Mouse (Mus musculus) urinary bladder, postnatal 10 days (tissue): ENCODE measurements around the gene Klhl35.
"Not testable (repeated sequence)": the region's sequence is repeated elsewhere in the genome, so short reads cannot be mapped to it uniquely, and the experiment has no call there.

Experiments
- DNase-seq: peaks from one replicate; pipeline ENCODE4 v3.0.0; 2022; ENCODE audit warnings: low spot score

Klhl35 gene

DNA sequence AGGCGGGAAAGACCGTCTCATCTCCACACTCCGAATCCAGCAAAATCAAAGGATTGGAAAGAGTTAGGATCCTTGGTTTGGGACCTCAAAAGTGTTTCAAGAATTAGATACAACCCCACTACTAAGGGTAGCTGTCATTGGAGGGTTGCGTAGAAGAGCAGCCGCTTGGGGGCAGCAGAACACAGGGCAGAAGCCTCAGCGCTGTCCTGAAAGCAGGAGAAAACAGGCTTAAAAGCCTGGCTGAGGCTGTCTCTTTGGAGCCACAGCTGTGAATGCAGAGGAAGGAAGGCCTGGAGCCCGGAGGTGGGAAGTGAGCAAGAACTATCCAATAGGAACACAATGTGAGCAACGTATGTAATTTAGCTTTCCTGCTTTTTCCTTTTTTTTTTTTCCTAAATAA, 34.4 kb downstream of the Klhl35 start:
- peak; percentile 41 for DNase-seq

DNA sequence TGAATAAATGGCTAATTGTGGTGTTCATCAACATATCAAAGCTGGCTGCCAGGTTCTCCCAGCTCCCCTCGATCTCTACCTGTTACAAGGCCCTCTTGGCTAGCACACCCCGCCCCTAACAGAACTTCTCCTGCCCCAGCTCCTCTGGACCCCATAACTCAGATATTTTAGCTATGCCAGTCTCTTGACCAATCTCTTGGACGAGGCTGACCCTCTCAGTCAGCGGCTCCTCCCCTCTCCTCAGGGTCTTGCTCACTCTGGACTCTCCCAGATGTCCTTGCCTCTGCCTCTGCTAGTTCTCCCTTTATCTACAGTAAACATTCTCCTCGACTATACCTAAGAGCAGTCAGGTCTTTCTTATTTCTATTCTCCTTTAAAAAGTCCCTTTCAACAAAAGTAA, 34.9 kb downstream of the Klhl35 start:
- DNase-seq: no peak

DNA sequence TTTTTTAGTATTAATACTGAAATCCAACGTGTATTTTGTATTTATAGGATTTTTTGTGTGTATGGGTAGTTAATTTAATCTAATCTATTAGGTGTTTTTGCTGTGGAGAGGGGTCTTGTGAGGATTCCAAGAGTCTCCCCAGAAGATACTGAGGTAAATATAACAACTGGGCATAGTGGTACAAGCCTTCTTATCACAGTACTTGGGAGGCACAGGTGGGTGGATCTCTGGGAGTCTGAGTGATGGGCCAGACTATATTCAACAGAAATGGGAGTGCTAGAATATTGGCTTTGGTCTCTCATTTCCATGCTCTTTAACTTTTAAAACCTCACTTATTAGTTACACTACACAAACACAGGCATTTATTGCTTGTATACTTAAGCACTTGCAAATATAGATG, 35.3 kb downstream of the Klhl35 start:
- DNase-seq: no peak

DNA sequence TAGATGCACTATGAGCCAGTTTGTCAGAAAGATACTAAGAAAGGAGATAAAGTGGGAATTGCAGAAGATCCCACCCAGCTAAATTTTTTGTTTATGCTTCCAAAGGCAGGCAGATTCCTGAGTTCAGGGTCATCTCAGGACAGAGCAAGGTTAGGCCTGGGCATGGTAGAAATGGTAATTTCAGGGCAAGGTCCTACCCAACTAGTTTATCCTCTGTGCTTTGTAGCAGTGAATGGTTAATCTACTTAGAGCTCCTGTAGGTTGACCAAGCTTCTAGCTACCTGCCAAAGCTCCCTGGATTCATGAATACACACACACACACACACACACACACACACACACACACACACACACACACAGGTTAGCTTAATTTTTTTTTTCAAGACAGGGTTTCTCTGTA, 38.8 kb downstream of the Klhl35 start:
- DNase-seq: no peak

DNA sequence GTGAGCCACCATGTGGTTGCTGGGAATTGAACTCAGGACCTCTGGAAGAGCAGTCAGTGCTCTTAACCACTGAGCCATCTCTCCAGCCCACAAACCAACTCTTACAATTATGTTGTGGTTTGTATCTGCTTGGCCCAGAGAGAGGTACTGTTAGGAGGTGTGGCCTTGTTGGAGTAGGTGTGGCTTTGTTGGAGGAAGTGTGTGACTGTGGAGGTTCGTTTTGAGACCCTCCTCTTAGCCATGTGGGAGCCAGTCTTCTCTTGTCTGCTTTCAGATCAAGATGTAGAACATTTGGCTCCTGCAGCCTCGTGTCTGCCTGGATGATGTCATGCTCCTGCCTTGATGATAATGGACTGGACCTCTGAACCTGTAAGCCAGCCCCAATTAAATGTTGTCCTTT, 42.4 kb downstream of the Klhl35 start:
- not testable (repeated sequence) for DNase-seq

DNA sequence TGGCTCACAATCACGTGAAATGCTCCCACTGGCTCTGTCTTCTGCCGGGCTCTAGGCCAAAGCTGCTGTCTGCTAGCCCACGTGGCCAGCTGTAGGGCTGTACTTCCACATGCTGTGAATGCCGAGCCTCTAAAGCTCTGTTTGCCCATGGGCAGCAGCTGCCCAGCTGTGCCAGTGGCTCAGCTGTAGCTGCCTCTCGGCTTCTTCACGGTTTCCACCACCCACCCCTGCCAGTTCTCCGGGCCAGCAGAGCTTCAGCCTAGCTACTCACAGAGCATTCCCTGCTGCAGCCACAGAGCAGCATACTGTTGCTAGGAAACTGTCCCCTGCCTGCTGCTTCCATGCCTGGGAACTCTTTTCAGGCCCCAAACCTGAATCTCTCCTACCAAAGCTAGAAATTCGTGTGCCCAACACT, 44.3 kb downstream of the Klhl35 start:
- DNase-seq: no peak

DNA sequence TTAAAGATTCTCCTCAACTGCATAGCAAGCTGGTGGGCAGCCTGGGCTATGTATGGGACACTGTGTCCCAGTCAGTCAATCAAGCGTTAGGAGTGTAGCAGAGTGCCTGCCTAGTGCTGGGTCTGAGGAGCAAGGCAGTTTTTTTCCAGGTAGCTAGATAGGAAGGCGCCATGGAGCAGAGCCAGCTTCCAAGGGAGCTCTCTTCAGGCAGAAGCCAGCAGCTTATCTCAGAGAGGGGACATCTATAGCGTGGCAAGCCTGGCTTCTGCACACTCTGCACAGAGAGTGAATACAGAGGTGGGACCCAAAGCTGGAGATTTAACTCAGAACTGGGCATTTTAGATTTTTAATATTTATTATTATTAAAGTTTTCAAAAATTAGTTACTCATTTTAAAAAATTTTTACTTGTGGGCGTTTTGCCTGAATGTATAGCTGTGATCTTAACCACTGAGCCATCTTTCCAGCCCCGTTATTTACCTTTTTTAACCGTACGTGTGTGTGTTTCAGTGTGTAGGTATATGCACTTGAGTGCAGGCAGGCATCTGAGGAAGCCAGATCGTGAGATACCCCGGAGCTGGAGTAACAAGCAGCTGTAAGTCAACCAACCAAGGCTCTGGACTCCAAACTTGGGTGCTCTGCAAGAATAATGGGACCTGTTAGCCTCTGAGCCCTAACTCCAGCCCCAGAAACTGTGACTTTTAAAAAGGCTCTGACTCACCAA, 50.4 kb downstream of the Klhl35 start:
- no peak for DNase-seq

DNA sequence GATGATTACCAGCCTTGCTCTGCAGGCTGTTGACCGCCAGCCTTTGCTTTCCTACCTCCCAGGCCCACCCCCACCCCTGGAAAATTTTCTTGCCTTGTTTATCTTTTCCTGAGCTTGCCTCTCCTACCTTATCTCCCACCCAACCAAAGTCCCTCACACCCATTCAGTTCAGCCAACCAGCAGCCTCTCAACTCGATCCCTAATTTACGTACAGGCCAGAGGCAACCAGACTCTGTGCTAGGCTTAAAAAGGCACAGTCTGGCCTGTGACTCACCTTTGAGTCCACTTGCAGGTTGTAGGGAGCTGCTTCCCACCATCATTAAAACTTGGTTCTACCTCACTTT, 51.0 kb downstream of the Klhl35 start:
- DNase-seq: no peak

DNA sequence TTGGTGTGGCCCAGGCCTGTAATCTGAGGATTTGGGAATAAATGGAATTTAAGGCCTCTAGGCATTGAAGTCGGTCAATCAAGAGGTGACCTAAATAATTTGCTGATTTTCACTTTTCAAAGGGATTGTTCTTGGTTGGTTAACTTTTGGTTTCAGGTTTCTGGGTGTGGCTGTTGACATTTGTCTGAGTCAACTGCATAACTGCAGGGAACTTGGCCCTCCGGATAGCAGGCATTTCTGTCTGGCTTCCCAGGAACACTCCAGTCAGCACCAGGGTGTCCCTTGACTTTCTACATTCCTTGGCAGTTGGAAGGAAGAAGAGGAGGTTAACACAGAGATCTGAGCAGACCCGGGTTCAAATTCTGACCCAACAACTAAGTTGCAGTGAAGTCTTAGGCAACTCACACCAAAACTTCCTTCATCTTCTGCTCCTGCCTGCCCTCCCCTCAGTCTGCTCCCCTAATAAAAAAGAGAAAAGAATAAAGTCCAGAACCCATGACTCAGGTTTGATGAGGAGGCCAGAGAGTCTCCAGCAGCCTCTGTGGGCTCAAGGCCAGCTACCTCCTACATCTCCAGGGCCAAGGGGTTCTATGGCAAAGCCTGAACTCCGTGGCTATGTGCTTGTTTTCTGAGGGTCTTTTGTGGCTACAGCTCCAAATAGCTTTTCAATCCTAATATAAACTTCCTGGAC, 53.3 kb downstream of the Klhl35 start:
- no peak for DNase-seq

DNA sequence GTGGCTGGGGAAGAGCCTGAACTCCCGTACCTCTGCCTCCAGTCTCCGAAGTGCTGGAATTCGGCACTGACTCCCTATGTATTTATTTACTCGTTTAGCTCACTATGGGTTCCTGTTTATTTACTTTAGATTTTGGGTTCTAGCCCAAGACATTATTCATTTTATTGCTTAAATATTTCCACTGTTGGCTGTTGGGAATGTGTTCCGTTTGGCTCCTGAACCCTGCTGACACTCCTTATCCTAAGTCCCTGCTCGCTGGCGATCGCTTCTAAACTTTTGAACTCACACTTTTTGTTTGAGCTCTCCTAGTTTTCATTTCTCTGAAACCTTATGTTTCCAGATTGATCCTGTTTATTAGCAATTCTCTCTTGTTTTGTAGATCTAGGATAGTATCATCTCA, 57.3 kb downstream of the Klhl35 start:
- DNase-seq: no peak
